Mouse (Mus musculus) CH12.LX (cell line): ENCODE data around the gene Ywhag.

Experiments used
- CTCF ChIP-seq, 2 experiments: IDR thresholded peaks in 1 of 2; conservative IDR thresholded peaks in 1 of 2; 2 replicates each; pipeline ENCODE4 v1.5.1; 2011 to 2012; ENCODE audit warnings: low read depth in 2 of 2, low read length in 2 of 2, improper control_type of control experiment in 1 of 2, inconsistent platforms in 1 of 2, mild to moderate bottlenecking in 1 of 2, moderate library complexity in 1 of 2
- POLR2A ChIP-seq: IDR thresholded peaks from 2 replicates; pipeline ENCODE4 v1.6.1; 2011; ENCODE audit warnings: low read depth, mild to moderate bottlenecking, improper control_type of control experiment, low read length
- RCOR1 ChIP-seq: conservative IDR thresholded peaks from 2 replicates; pipeline ENCODE4 v1.6.1; 2012; ENCODE audit warnings: low read depth, mild to moderate bottlenecking, inconsistent platforms, low read length, improper control_type of control experiment

GRCm38 (mm10) chr5:135867637-135868593 is 66.5 kb downstream of the Ywhag start:
- TF ChIP-seq CTCF (conservative IDR thresholded peaks at IDR 0.05 in 1 of 2, IDR thresholded peaks at IDR 0.05 in 1 of 2; ENCODE audit: low read depth in 2 of 2, low read length in 2 of 2), result no peak
- no peak for TF ChIP-seq RCOR1
- no peak for TF ChIP-seq POLR2A
